Mouse (Mus musculus) midbrain, embryonic 15.5 days (tissue): ENCODE results near the gene Gm49366. TPM values are rescaled to one million over a fixed set of nuclear protein-coding genes. Genes with fewer than 3 reads are reported as not detected.

Experiments used
- ATAC-seq: fragments of 200-750 bp; cut with Nextera tagmentation; replicated peaks from 2 replicates; pipeline ENCODE4 v1.8.0; 2017; ENCODE audit warnings: moderate TSS enrichment
- H3K27ac ChIP-seq: fragments of 300-500 bp; sonication (generic); 2 replicates; pipeline ENCODE4 v1.5.1; 2015; ENCODE audit warnings: mild to moderate bottlenecking, inconsistent platforms
- H3K27me3 ChIP-seq: fragments of 300-500 bp; sonication (generic); replicated peaks from 2 replicates; pipeline ENCODE4 v1.6.1; 2015; ENCODE audit warnings: inconsistent platforms
- H3K36me3 ChIP-seq: fragments of 300-500 bp; sonication (generic); replicated peaks from 2 replicates; pipeline ENCODE4 v1.6.1; 2015; ENCODE audit warnings: inconsistent platforms
- H3K4me1 ChIP-seq: fragments of 300-500 bp; sonication (generic); 2 replicates; pipeline ENCODE4 v1.6.1; 2015; ENCODE audit warnings: inconsistent platforms
- H3K4me2 ChIP-seq: fragments of 300-500 bp; sonication (generic); 2 replicates; pipeline ENCODE4 v1.6.1; 2015; ENCODE audit warnings: inconsistent platforms, mild to moderate bottlenecking, moderate library complexity
- H3K4me3 ChIP-seq: fragments of 300-500 bp; sonication (generic); 2 replicates; pipeline ENCODE4 v1.5.1; 2015; ENCODE audit warnings: mild to moderate bottlenecking, inconsistent platforms
- H3K9ac ChIP-seq: fragments of 300-500 bp; sonication (generic); 2 replicates; pipeline ENCODE4 v1.6.1; 2015; ENCODE audit warnings: mild to moderate bottlenecking, inconsistent platforms
- H3K9me3 ChIP-seq: fragments of 300-500 bp; sonication (generic); 2 replicates; pipeline ENCODE4 v1.6.1; 2016; ENCODE audit warnings: inconsistent platforms
- WGBS: fragments of 180-500 bp; shearing (Covaris S2); methylation state at CpG from one replicate; pipeline ENCODE4 v1.1.7; 2015; ENCODE audit warnings: mixed read lengths; 5-methylcytosine and 5-hydroxymethylcytosine counted together
- polyA plus RNA-seq: library from polyadenylated mRNA; unstranded; fragments of >200 nt; fragmentation: Nextera tagmentation; extraction: Ambion mirVana; gene quantifications from 2 replicates; pipeline ENCODE4 v1.2.1, GENCODE M21; 2015

Gm49366 gene
- polyA plus RNA-seq, 1 experiment from 2014 or later, result not detected

DNA sequence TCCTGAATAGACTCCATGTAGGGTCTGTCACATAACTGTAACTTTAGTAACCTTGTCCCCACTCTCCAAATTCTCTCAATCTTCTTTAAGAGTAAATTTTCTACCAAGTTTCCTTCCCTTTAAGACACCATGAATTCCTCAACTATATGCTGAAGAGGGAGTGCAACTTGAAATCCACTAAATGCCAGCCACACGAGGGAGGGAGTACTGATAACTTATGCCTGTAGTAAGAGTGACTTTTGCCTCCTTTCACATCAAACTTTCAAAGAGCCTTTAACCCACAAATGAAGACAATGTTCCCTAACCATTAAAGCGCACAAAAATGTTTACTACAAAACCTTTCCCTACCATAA is 62.7 kb downstream of the Gm49366 start:
- Histone ChIP-seq H3K4me2 (peak overlapping the region; percentile 74), H3K4me1 (peaks cover 7% of the 10 kb centered on the region), H3K9me3 (no peaks in the 10 kb centered on the region), H3K27me3 (no peaks in the 10 kb centered on the region), H3K27ac (peak overlapping the region; percentile 72; the same call in 1 of the 2 replicates), H3K4me3 (peak overlapping the region; percentile 57), H3K36me3 (no peaks in the 10 kb centered on the region), H3K9ac (no peak overlapping the region)
- WGBS, result 63% methylated on average over 2 of the region's 2 CpGs
- no peak for ATAC-seq

DNA sequence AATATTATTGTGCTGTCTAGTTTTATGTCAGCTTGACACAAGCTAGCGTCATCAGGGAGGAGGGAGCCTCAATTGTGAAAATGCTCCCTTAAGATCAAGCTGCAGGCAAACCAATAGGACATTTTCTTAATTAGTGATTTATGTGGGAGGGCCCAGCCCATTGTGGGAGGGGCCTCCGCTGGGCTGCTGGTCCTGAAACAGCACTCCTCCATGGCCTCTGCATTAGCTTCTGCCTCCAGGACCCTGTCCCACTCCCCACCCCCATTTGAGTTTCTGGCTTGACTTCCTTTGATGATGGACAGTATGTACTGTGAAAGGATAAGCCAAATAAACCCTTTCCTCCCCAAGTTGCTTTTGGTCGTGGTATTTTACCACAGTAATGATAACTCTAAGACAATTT is 68.3 kb downstream of the Gm49366 start:
- 78% methylated on average over 3 of the region's 3 CpGs for WGBS
- no peak for ATAC-seq
- H3K36me3 ChIP-seq, result no peaks in the 10 kb centered on the region
- H3K4me1 ChIP-seq, result no peaks in the 10 kb centered on the region
- H3K4me3 ChIP-seq, result no peak overlapping the region
- H3K4me2 ChIP-seq, result no peak overlapping the region
- no peak overlapping the region for H3K27ac ChIP-seq
- H3K27me3 ChIP-seq, result no peaks in the 10 kb centered on the region
- H3K9ac ChIP-seq, result no peak overlapping the region
- H3K9me3 ChIP-seq, result no peaks in the 10 kb centered on the region

DNA sequence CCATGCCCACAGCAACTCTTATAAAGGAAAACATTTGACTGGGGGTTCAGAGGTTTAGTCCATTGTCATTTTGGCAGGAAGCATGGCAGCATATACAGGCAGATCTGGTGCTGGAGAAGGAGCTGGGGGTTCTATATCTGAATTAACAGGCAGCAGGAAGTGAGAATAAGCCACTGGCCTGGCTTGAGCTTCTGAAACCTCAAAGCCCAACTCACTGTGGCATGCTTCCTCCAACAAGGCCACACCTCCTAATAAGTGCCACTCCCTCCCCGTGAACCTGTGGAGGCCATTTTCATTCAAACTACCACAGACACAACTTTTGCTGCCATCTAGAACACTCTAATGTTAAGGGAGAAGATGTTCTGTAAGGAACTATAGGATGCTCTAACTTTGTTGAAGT is 69.0 kb downstream of the Gm49366 start:
- no peaks in the 10 kb centered on the region for H3K36me3 ChIP-seq
- no peak for ATAC-seq
- H3K4me1 ChIP-seq, result no peaks in the 10 kb centered on the region
- H3K9ac ChIP-seq, result no peak overlapping the region
- no peak overlapping the region for H3K4me3 ChIP-seq
- no peaks in the 10 kb centered on the region for H3K27me3 ChIP-seq
- 86% methylated on average over 1 of the region's 1 CpGs for WGBS
- H3K9me3 ChIP-seq, result no peaks in the 10 kb centered on the region
- H3K4me2 ChIP-seq, result no peak overlapping the region
- no peak overlapping the region for H3K27ac ChIP-seq

Other genes with a start within 250 kb of the Gm49366 start
- gene Numb, start 117.0 kb upstream of the Gm49366 start, polyA plus RNA-seq, result 16.0 and 17.5 TPM in 2 replicates
- gene Riox1, start 88.3 kb upstream of the Gm49366 start, polyA plus RNA-seq, result 10.6 and 12.7 TPM in 2 replicates
- gene Heatr4, start 54.1 kb upstream of the Gm49366 start, polyA plus RNA-seq, result 0.09 TPM in 1 of 2 replicates, not detected in the other
- 11.8 and 13.4 TPM in 2 replicates for gene Acot2, start 51.1 kb upstream of the Gm49366 start, polyA plus RNA-seq
- 69.7 and 83.0 TPM in 2 replicates for gene Acot1, start 29.4 kb upstream of the Gm49366 start, polyA plus RNA-seq
- gene Acot4, start 556 bp upstream of the Gm49366 start, polyA plus RNA-seq, result 0.27 and 0.71 TPM in 2 replicates
- 0.96 and 2.4 TPM in 2 replicates for gene Acot3, start 13.2 kb downstream of the Gm49366 start, polyA plus RNA-seq
- 0.13 and 0.15 TPM in 2 replicates for gene Acot5, start 30.4 kb downstream of the Gm49366 start, polyA plus RNA-seq
- gene Acot6, start 61.7 kb downstream of the Gm49366 start, polyA plus RNA-seq, result 1.1 and 1.3 TPM in 2 replicates
- gene Dnal1, start 75.4 kb downstream of the Gm49366 start, polyA plus RNA-seq, result 8.2 and 10.8 TPM in 2 replicates
- 6.5 and 7.7 TPM in 2 replicates for gene Pnma1, start 109.6 kb downstream of the Gm49366 start, polyA plus RNA-seq
- gene Elmsan1, start 179.9 kb downstream of the Gm49366 start, polyA plus RNA-seq, result 4.3 and 4.4 TPM in 2 replicates
- 15.8 and 16.6 TPM in 2 replicates for gene Ptgr2, start 246.3 kb downstream of the Gm49366 start, polyA plus RNA-seq